8 mouse cellular contexts compared by ENCODE assay signal in the genomic region with DNA sequence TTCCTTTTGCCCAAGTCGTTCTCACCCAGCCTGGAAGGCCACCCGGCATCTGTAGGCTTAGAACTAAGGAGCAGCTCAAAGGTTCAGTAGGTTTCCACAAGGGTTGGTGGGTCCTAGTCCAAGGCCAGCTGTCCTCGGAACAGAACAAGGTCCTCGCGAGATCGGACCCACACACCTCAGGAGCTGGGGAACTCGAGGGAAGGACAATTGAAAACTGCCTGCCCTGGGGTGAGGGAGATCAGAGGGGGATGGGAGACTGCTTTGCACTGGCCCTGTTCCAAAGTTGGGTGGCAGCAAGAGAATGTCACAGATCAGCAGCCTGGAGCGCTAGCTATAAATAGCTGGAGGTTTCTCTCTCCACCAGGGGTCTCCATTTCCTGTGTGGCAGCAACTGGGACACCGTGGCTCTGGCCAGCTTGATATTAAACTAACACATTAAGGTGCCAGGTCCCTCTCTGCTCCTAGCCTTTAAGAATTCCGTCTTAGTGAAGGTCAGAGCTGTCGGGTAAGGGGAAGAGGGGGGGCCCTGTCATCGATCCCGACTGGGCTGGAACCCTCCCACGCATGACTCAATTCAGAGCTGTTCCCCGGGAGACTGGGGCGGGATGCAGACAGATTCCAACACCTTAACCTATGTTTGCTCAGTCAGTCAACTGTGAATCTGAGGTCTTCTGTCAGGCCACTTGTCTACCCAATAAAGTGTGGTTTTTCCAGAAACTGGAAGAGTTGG. TPM values are rescaled to one million over a fixed set of nuclear protein-coding genes. Genes with fewer than 3 reads are reported as not detected.
A peak's percentile ranks its signal among the peaks of the same experiment; 100 is the strongest.
DNase-seq lines count a peak whose midpoint lies in the region; ATAC-seq and TF ChIP-seq lines count a peak whose summit lies in the region.

No protein-coding gene starts in this region.

- H3K9me3 ChIP-seq in hindbrain, embryonic 12.5 days (replicated peaks) = 0 out of 2 replicates have a peak, but pooled peaks cover 4% of the 10 kb centered on the region

- 0 out of 2 replicates have a peak, but pooled peaks have one; percentile 15 for TF ChIP-seq POLR2A in cerebellum, adult 2 months (IDR thresholded peaks at IDR 0.05; ENCODE audit: borderline replicate concordance, insufficient read depth, low read length)

- ATAC-seq in cerebellum, adult (ENCODE audit: insufficient number of reproducible peaks, low FRiP score, low TSS enrichment) = no peak
- 0 out of 2 replicates have a peak, but pooled peaks have one; percentile 17 for ATAC-seq in frontal cortex, adult (ENCODE audit: low TSS enrichment)
- peak; percentile 32 for ATAC-seq in hindbrain, embryonic 12.5 days (ENCODE audit: low FRiP score)

- peak overlapping the region; percentile 91 for H3K27ac ChIP-seq in cerebellum, adult 2 months (ENCODE audit: insufficient read depth, low read length)
- peak overlapping the region; percentile 78 for H3K27ac ChIP-seq in hindbrain, embryonic 12.5 days
- H3K27ac ChIP-seq in left cerebral cortex, adult 2 months = peak overlapping the region; percentile 94

- H3K36me3 ChIP-seq in hindbrain, embryonic 12.5 days = peaks cover 52% of the 10 kb centered on the region

- peak overlapping the region; percentile 44 for H3K9ac ChIP-seq in hindbrain, embryonic 12.5 days

- TF ChIP-seq CTCF in cerebellum, adult 2 months (IDR thresholded peaks at IDR 0.05; ENCODE audit: borderline replicate concordance, insufficient read depth, low read depth, low read length) = no peak; the same call in 1 of the 2 replicates
- TF ChIP-seq CTCF in left cerebral cortex, adult 2 months (IDR thresholded peaks at IDR 0.05) = peak; percentile 52

- peak overlapping the region; percentile 74 for H3K4me3 ChIP-seq in cerebellum, adult 2 months (replicated peaks; ENCODE audit: insufficient read depth, low read depth, low read length)
- peak overlapping the region; percentile 91 for H3K4me3 ChIP-seq in hindbrain, embryonic 12.5 days
- H3K4me3 ChIP-seq in left cerebral cortex, adult 2 months = peak overlapping the region; percentile 37

- peak overlapping the region; percentile 73 for H3K4me2 ChIP-seq in hindbrain, embryonic 12.5 days (replicated peaks)

- intact Hi-C loops in left cerebral cortex, adult 2 months (cut with DNase I) = loop anchor here (1.0 to 2.0 kb wide), 2 partner anchors 20 to 48 kb away; a partner anchor contains a TSS

- peak; percentile 70 for DNase-seq in cerebellum, adult 11 months
- peak; percentile 73 to 75 for DNase-seq in cerebellum, adult 2 months
- DNase-seq in left cerebral cortex, adult 2 months (ENCODE audit: extremely low spot score in 1 of 2, low spot score in 2 of 2) = peak; percentile 68 to 69
- DNase-seq in lung, postnatal 4 days = peak; percentile 85
- DNase-seq in right cerebral cortex, postnatal 14 days = peak; percentile 57

- WGBS in cerebellum, adult 2 months = 6% methylated on average over 16 of the region's 16 CpGs
- 9% methylated on average over 16 of the region's 16 CpGs for WGBS in hindbrain, embryonic 12.5 days

- no peaks in the 10 kb centered on the region for H3K27me3 ChIP-seq in cerebellum, adult 2 months (ENCODE audit: control insufficient read depth, insufficient read depth, low read length)
- no peaks in the 10 kb centered on the region for H3K27me3 ChIP-seq in hindbrain, embryonic 12.5 days

- H3K4me1 ChIP-seq in cerebellum, adult 2 months (ENCODE audit: control insufficient read depth, insufficient read depth, low read length) = peaks cover 26% of the 10 kb centered on the region
- H3K4me1 ChIP-seq in hindbrain, embryonic 12.5 days = peaks cover 30% of the 10 kb centered on the region

RNA-seq across cellular contexts. Expression of a gene that starts 1.0 kb away (rescaled TPM):
- 351 and 364 TPM in 2 replicates for polyA plus RNA-seq in cerebellum, adult 2 months (2012; rRNA removed)
- 152 and 156 TPM in 2 replicates for polyA plus RNA-seq in hindbrain, embryonic 12.5 days (2016; fragmentation: Nextera tagmentation; extraction: Ambion mirVana)
- total RNA-seq in left cerebral cortex, adult 2 months (2021) = 100 to 1,000 TPM; 113 to 123 TPM

RNA-seq across cellular contexts. Expression of a gene that starts 7.1 kb away (rescaled TPM):
- polyA plus RNA-seq in cerebellum, adult 2 months (2012; rRNA removed) = 130 and 143 TPM in 2 replicates
- 0.69 and 0.92 TPM in 2 replicates for polyA plus RNA-seq in hindbrain, embryonic 12.5 days (2016; fragmentation: Nextera tagmentation; extraction: Ambion mirVana)
- total RNA-seq in left cerebral cortex, adult 2 months (2021) = 100 to 1,000 TPM in 1 of 2 experiments, 10 to 100 TPM in 1; 90.7 to 100 TPM

RNA-seq across cellular contexts. Expression of a gene that starts 19.2 kb away (rescaled TPM):
- polyA plus RNA-seq in cerebellum, adult 2 months (2012; rRNA removed) = not detected in 2 replicates
- polyA plus RNA-seq in hindbrain, embryonic 12.5 days (2016; fragmentation: Nextera tagmentation; extraction: Ambion mirVana) = not detected in 2 replicates
- 10 to 100 TPM in 1 of 2 experiments, 1 to 10 TPM in 1; 5.3 to 11.7 TPM for total RNA-seq in left cerebral cortex, adult 2 months (2021)

RNA-seq across cellular contexts. Expression of a gene that starts 22.5 kb away (rescaled TPM):
- 82.3 and 87.1 TPM in 2 replicates for polyA plus RNA-seq in cerebellum, adult 2 months (2012; rRNA removed)
- polyA plus RNA-seq in hindbrain, embryonic 12.5 days (2016; fragmentation: Nextera tagmentation; extraction: Ambion mirVana) = 123 and 141 TPM in 2 replicates
- total RNA-seq in left cerebral cortex, adult 2 months (2021) = 100 to 1,000 TPM; 157 to 163 TPM

RNA-seq across cellular contexts. Expression of a gene that starts 48.2 kb away (rescaled TPM):
- 40.2 and 45.5 TPM in 2 replicates for polyA plus RNA-seq in cerebellum, adult 2 months (2012; rRNA removed)
- polyA plus RNA-seq in hindbrain, embryonic 12.5 days (2016; fragmentation: Nextera tagmentation; extraction: Ambion mirVana) = 66.8 and 69.3 TPM in 2 replicates
- total RNA-seq in left cerebral cortex, adult 2 months (2021) = 10 to 100 TPM; 32.3 to 34.7 TPM

Comparison
In these comparisons a context has a peak if more than half of its experiments do, and no peak if none do; other contexts are left out.
1. H3K4me3 ChIP-seq: peak in every context shown above with its lines; median percentile 91 in hindbrain, embryonic 12.5 days; 74 in cerebellum, adult 2 months; 37 in left cerebral cortex, adult 2 months.
2. RNA of a gene that starts 7.1 kb away (polyA plus RNA-seq): 130 to 143 TPM in cerebellum, adult 2 months; 0.69 to 0.92 TPM in hindbrain, embryonic 12.5 days; every median in the first group is over 10 times any median in the second.
3. Peak in every context shown above with its lines, with median percentiles within 50 percentile points of each other: DNase-seq and H3K27ac ChIP-seq.